Mouse (Mus musculus) MEL (cell line): Measurements from ENCODE around the gene Jmjd1c. TPM values are rescaled to one million over a fixed set of nuclear protein-coding genes. Genes with fewer than 3 reads are reported as not detected.

Experiments used
- DNase-seq: peaks from one replicate; pipeline ENCODE4 v3.0.0; 2011; ENCODE audit warnings: low read depth, low spot score
- H3K27ac ChIP-seq: 2 replicates; pipeline ENCODE4 v1.5.1; 2012; ENCODE audit warnings: low read depth, mild to moderate bottlenecking, control low read depth, low read length, moderate library complexity; ENCODE audit not compliant: control insufficient read depth
- H3K27me3 ChIP-seq, 2 experiments: fragments of 150-350 bp in 1 of 2; sonication (generic) in 1 of 2; 2 replicates each; pipeline ENCODE4 v1.6.1; 2012; ENCODE audit warnings: low read length in 2 of 2, mild to moderate bottlenecking in 2 of 2, improper control_type of control experiment in 1 of 2, moderate library complexity in 1 of 2; ENCODE audit not compliant: insufficient read depth in 2 of 2, control insufficient read depth in 1 of 2
- H3K36me3 ChIP-seq, 2 experiments: 2 replicates each; pipeline ENCODE4 v1.6.1; 2012 to 2014; ENCODE audit warnings: low read length in 2 of 2, improper control_type of control experiment in 1 of 2, inconsistent platforms in 1 of 2, mild to moderate bottlenecking in 1 of 2; ENCODE audit not compliant: insufficient read depth in 2 of 2, control insufficient read depth in 1 of 2
- H3K4me1 ChIP-seq, 2 experiments: fragments of 150-350 bp in 1 of 2; sonication (generic) in 1 of 2; 2 replicates each; pipeline ENCODE4 v1.6.1; 2012; ENCODE audit warnings: low read length in 2 of 2, improper control_type of control experiment in 1 of 2, mild to moderate bottlenecking in 1 of 2; ENCODE audit not compliant: insufficient read depth in 2 of 2, control insufficient read depth in 1 of 2
- H3K4me3 ChIP-seq, 2 experiments: fragments of 150-350 bp in 1 of 2; sonication (generic) in 1 of 2; 2 replicates each; pipeline ENCODE4 v1.5.1; 2012; ENCODE audit warnings: low read depth in 2 of 2, low read length in 2 of 2, mild to moderate bottlenecking in 2 of 2, moderate library complexity in 2 of 2, control low read depth in 1 of 2, improper control_type of control experiment in 1 of 2; ENCODE audit not compliant: control insufficient read depth in 1 of 2, insufficient read depth in 1 of 2
- H3K79me2 ChIP-seq: 2 replicates; pipeline ENCODE4 v1.6.1; 2012; ENCODE audit warnings: mild to moderate bottlenecking, low read length, moderate library complexity; ENCODE audit not compliant: control insufficient read depth, poor library complexity, insufficient read depth
- H3K9ac ChIP-seq: 2 replicates; pipeline ENCODE4 v1.6.1; 2012; ENCODE audit warnings: low read depth, mild to moderate bottlenecking, control low read depth, low read length, moderate library complexity; ENCODE audit not compliant: control insufficient read depth, poor library complexity, severe bottlenecking
- H3K9me3 ChIP-seq: fragments of 150-350 bp; sonication (generic); replicated peaks from 2 replicates; pipeline ENCODE4 v1.6.1; 2012; ENCODE audit warnings: mild to moderate bottlenecking, low read length, improper control_type of control experiment, moderate library complexity; ENCODE audit not compliant: insufficient read depth
- RCOR1 ChIP-seq: IDR thresholded peaks from 2 replicates; pipeline ENCODE4 v1.6.1; 2012; ENCODE audit warnings: low read depth, mild to moderate bottlenecking, inconsistent platforms, low read length, improper control_type of control experiment
- SIN3A ChIP-seq: IDR thresholded peaks from 2 replicates; pipeline ENCODE4 v1.6.1; 2012; ENCODE audit warnings: low read length, improper control_type of control experiment, inconsistent platforms
- TCF12 ChIP-seq: IDR thresholded peaks from 2 replicates; pipeline ENCODE4 v1.6.1; 2014; ENCODE audit warnings: low read depth, mild to moderate bottlenecking, inconsistent platforms, low read length, improper control_type of control experiment, moderate library complexity
- ZC3H11A ChIP-seq: IDR thresholded peaks from 2 replicates; pipeline ENCODE4 v1.6.1; 2012; ENCODE audit warnings: low read depth, mild to moderate bottlenecking, inconsistent platforms, low read length, improper control_type of control experiment
- polyA plus RNA-seq, 2 experiments: library from polyadenylated mRNA; stranded (reverse) in 1 of 2; unstranded in 1 of 2; fragments of >175 nt in 1 of 2; fragments of >200 nt in 1 of 2; gene quantifications; 2 replicates each; pipeline versions ENCODE4 v1.2.1 to v1.2.4; 2012; ENCODE audit warnings: low replicate concordance in 2 of 2, low read depth in 1 of 2; ENCODE audit not compliant: insufficient read length in 2 of 2, insufficient read depth in 1 of 2, missing spikeins in 1 of 2
- total RNA-seq: library from RNA; depleted of rRNA; stranded (reverse); fragments of 300-350 nt; gene quantifications from 2 replicates; pipeline ENCODE4 v1.2.3, GENCODE M21; 2012; rRNA removed

Gene Jmjd1c
- total and polyA plus RNA-seq, 3 experiments: 10.6 to 62.3 (median 15.2) TPM

DNA sequence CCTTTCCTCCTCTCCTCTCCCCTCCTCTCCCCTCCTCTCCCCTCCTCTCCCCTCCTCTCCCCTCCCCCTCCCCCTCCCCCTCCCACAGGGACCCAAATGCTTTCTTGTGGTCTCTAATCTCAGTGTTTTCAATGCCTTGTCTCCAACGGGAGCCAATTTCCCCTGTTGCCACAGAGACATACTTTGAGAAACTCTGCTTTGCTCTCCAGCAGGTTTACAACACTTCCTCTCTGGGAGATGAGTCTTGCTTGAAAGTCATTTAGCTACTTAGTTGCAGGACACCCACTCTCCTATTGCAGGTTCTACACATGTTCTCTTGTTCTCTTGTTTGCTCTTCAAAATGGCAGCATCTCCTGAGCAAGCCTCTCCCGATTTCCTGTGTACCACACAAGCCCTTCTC lies 206.4 kb downstream of the Jmjd1c start:
- DNase-seq: peak; percentile 41
- Histone ChIP-seq H3K36me3 (peaks cover 37 to 41% of the 10 kb centered on the region in 2 experiments), H3K4me1 (peaks cover 6 to 22% of the 10 kb centered on the region in 2 experiments), H3K27me3 (no peaks in the 10 kb centered on the region), H3K4me3 (no peak overlapping the region), H3K79me2 (peaks cover 79% of the 10 kb centered on the region), H3K9me3 (no peaks in the 10 kb centered on the region), H3K27ac (no peak overlapping the region), H3K9ac (no peak overlapping the region)
- TF ChIP-seq RCOR1 (peak; percentile 50; the same call in 1 of the 2 replicates), TCF12 (0 out of 2 replicates have a peak, but pooled peaks have one; percentile 6), ZC3H11A (no peak), SIN3A (0 out of 2 replicates have a peak, but pooled peaks have one; percentile 27)

Other genes starting within 250 kb of the Jmjd1c start
- not detected in 2 replicates for gene Reep3, start 820 bp downstream of the Jmjd1c start, total RNA-seq
- under 1 TPM in 1 of 2 experiments, not detected in 1; 0.01 TPM for gene Reep3, start 820 bp downstream of the Jmjd1c start, polyA plus RNA-seq
- gene Nrbf2, start 189.2 kb downstream of the Jmjd1c start, total RNA-seq: 18.5 and 19.5 TPM in 2 replicates
- gene Nrbf2, start 189.2 kb downstream of the Jmjd1c start, polyA plus RNA-seq: 10 to 100 TPM in 1 of 2 experiments, not detected in 1; 38.9 TPM